In genomic region chr5:37177061-37177460, GRCm38 (mm10) we compare ENCODE assay signal across 16 mouse cellular contexts.
A peak's percentile ranks its signal among the peaks of the same experiment; 100 is the strongest.
DNase-seq lines count a peak whose midpoint lies in the region; TF ChIP-seq lines count a peak whose summit lies in the region.
"Had no signal": no experiment of that assay in that cellular context is flagged by ENCODE, and none has a peak within 500 bp of the region (broad histone marks: within the 10 kb centered on the region; RNA-seq: fewer than 3 reads in every experiment).

No protein-coding gene starts in this region.

- no peak for TF ChIP-seq CTCF in brain, embryonic 14.5 days (IDR thresholded peaks at IDR 0.05; ENCODE audit: borderline replicate concordance, extremely low read depth, insufficient read depth, insufficient read length)

- DNase-seq in frontal cortex, adult 2 months (ENCODE audit: extremely low spot score in 1 of 2, low spot score in 1 of 2) = peak; percentile 51 to 66
- no peak for DNase-seq in frontal cortex, postnatal 25 days (ENCODE audit: low spot score in 2 of 2)
- DNase-seq in layer of hippocampus, postnatal 36 days = peak; percentile 42 to 57
- DNase-seq in layer of hippocampus, postnatal 14 days (ENCODE audit: low spot score in 2 of 2) = no peak
- DNase-seq in brain, embryonic 14.5 days (ENCODE audit: low read depth) = peak; percentile 19
- DNase-seq in left cerebral cortex, postnatal 36 days (ENCODE audit: low spot score in 2 of 2) = peak; percentile 47 to 55
- DNase-seq in adrenal gland, adult 2 months = no peak
- no peak for DNase-seq in adrenal gland, postnatal 4 days (ENCODE audit: low spot score in 2 of 2)
- DNase-seq: adrenal gland, postnatal 36 days; cerebellum, adult 8-10 months; gastrocnemius, postnatal 36 days; heart, postnatal 10 days; kidney, postnatal 36 days; liver, postnatal 0 days; lung, postnatal 10 days; thymus, postnatal 14 days had no signal

- TF ChIP-seq POLR2A in brain, embryonic 14.5 days (IDR thresholded peaks at IDR 0.05; ENCODE audit: borderline replicate concordance, extremely low read depth, insufficient read depth, insufficient read length, poor library complexity, severe bottlenecking) = no peak

- intact Hi-C loops in left cerebral cortex, postnatal 36 days (cut with DNase I) = loop anchor here (1.0 kb wide), 1 partner anchor 64 kb away; the partner anchor contains the start of gene Crmp1

Comparison
In these comparisons a context has a peak if more than half of its experiments do, and no peak if none do; other contexts are left out.
1. DNase-seq: peak in frontal cortex, adult 2 months (2 of 2), layer of hippocampus, postnatal 36 days (2 of 2), brain, embryonic 14.5 days (single experiment) and left cerebral cortex, postnatal 36 days (2 of 2); none in frontal cortex, postnatal 25 days (0 of 2), layer of hippocampus, postnatal 14 days (0 of 2), adrenal gland, adult 2 months (single experiment) and adrenal gland, postnatal 4 days (0 of 2).